Mouse (Mus musculus): ENCODE data around the gene Pdlim5.

- TF ChIP-seq CTCF (IDR thresholded peaks at IDR 0.05; ENCODE audit: borderline replicate concordance, extremely low read depth, insufficient read depth, insufficient read length) (no peak), POLR2A (IDR thresholded peaks at IDR 0.05; ENCODE audit: borderline replicate concordance, extremely low read depth, insufficient read depth, insufficient read length, poor library complexity, severe bottlenecking) (no peak)
These were observed 139.1 kb downstream of the Pdlim5 start for GRCm38 (mm10) chr3:142256371-142256770.

All from brain, embryonic 14.5 days (tissue).